In genomic region chr11:113950904-113951615, GRCm38 (mm10) we compare ENCODE assay signal across 13 mouse cellular contexts.
DNase-seq lines count a peak whose midpoint lies in the region; ATAC-seq lines count a peak whose summit lies in the region.
"Had no signal": no experiment of that assay in that cellular context is flagged by ENCODE, and none has a peak within 500 bp of the region (broad histone marks: within the 10 kb centered on the region; RNA-seq: fewer than 3 reads in every experiment).

No protein-coding gene starts in this region.

- H3K9me3 ChIP-seq in kidney, embryonic 16.5 days (ENCODE audit: low read length) = no peaks in the 10 kb centered on the region
- no peaks in the 10 kb centered on the region for H3K9me3 ChIP-seq in hindbrain, embryonic 11.5 days (ENCODE audit: control insufficient read depth, low read length)
- no peaks in the 10 kb centered on the region for H3K9me3 ChIP-seq in midbrain, embryonic 16.5 days (replicated peaks; ENCODE audit: control insufficient read depth, low read length, poor library complexity, severe bottlenecking)

- DNase-seq in kidney, adult 11 months = peak; percentile 8
- DNase-seq in cerebellum, postnatal 14 days = peak; percentile 55 to 65
- DNase-seq in hindbrain, embryonic 11.5 days (ENCODE audit: low spot score) = no peak
- no peak for DNase-seq in gastrocnemius, adult 8-10 months (ENCODE audit: low spot score in 2 of 2)
- DNase-seq in ovary, adult 18-20 months (ENCODE audit: low spot score) = no peak
- DNase-seq in layer of hippocampus, adult 9-11 months = no peak
- DNase-seq: liver; lung, postnatal 14 days; thymus, adult 2 months had no signal

- H3K27ac ChIP-seq in kidney, embryonic 16.5 days (ENCODE audit: low read length) = no peak overlapping the region
- peak overlapping the region; percentile 7; the same call in 1 of the 2 replicates for H3K27ac ChIP-seq in hindbrain, embryonic 11.5 days (ENCODE audit: low read depth, low read length)
- H3K27ac ChIP-seq in midbrain, embryonic 16.5 days (ENCODE audit: low read length) = peak overlapping the region; percentile 47; the same call in 1 of the 2 replicates

- no peak overlapping the region for H3K4me3 ChIP-seq in kidney, embryonic 16.5 days (ENCODE audit: low read length)
- no peak overlapping the region for H3K4me3 ChIP-seq in hindbrain, embryonic 11.5 days (ENCODE audit: low read depth, low read length)
- H3K4me3 ChIP-seq in midbrain, embryonic 16.5 days (ENCODE audit: low read depth, low read length) = no peak overlapping the region
- H3K4me3 ChIP-seq: heart, embryonic 12.5 days had no signal

- H3K4me2 ChIP-seq in kidney, embryonic 16.5 days (replicated peaks; ENCODE audit: low read depth, low read length) = no peak overlapping the region
- H3K4me2 ChIP-seq in hindbrain, embryonic 11.5 days (replicated peaks; ENCODE audit: low read depth, low read length) = no peak overlapping the region
- H3K4me2 ChIP-seq in midbrain, embryonic 16.5 days (ENCODE audit: low read length) = peak overlapping the region; percentile 14
- H3K4me2 ChIP-seq: heart, embryonic 12.5 days had no signal

- no peaks in the 10 kb centered on the region for H3K27me3 ChIP-seq in kidney, embryonic 16.5 days (ENCODE audit: insufficient read depth, low read length)
- H3K27me3 ChIP-seq in hindbrain, embryonic 11.5 days (ENCODE audit: control insufficient read depth, insufficient read depth, low read length) = no peaks in the 10 kb centered on the region
- H3K27me3 ChIP-seq in midbrain, embryonic 16.5 days (ENCODE audit: control insufficient read depth, insufficient read depth, low read depth, low read length) = no peaks in the 10 kb centered on the region
- H3K27me3 ChIP-seq: heart, embryonic 12.5 days had no signal

- peaks cover 18% of the 10 kb centered on the region for H3K4me1 ChIP-seq in kidney, embryonic 16.5 days (ENCODE audit: insufficient read depth, low read length)
- peaks cover 11% of the 10 kb centered on the region; the same call in 1 of the 2 replicates for H3K4me1 ChIP-seq in hindbrain, embryonic 11.5 days (replicated peaks; ENCODE audit: control insufficient read depth, insufficient read depth, low read length)
- peaks cover 22% of the 10 kb centered on the region for H3K4me1 ChIP-seq in midbrain, embryonic 16.5 days (ENCODE audit: control insufficient read depth, insufficient read depth, low read length)

- H3K36me3 ChIP-seq in kidney, embryonic 16.5 days (ENCODE audit: insufficient read depth, low read length) = no peaks in the 10 kb centered on the region
- no peaks in the 10 kb centered on the region for H3K36me3 ChIP-seq in hindbrain, embryonic 11.5 days (ENCODE audit: control insufficient read depth, insufficient read depth, low read length)
- H3K36me3 ChIP-seq in midbrain, embryonic 16.5 days (ENCODE audit: control insufficient read depth, insufficient read depth, low read length) = no peaks in the 10 kb centered on the region
- H3K36me3 ChIP-seq: heart, embryonic 12.5 days had no signal

- ATAC-seq in kidney, embryonic 16.5 days (ENCODE audit: low FRiP score, low TSS enrichment) = no peak
- ATAC-seq in hindbrain, embryonic 11.5 days (ENCODE audit: low FRiP score) = peak; percentile 51
- ATAC-seq in midbrain, embryonic 16.5 days = peak; percentile 49; the same call in 1 of the 2 replicates
- ATAC-seq: intestine, embryonic 16.5 days had no signal

- WGBS in kidney, embryonic 16.5 days = 74% methylated on average over 7 of the region's 7 CpGs
- 52% methylated on average over 7 of the region's 7 CpGs for WGBS in hindbrain, embryonic 11.5 days
- 26% methylated on average over 7 of the region's 7 CpGs for WGBS in midbrain, embryonic 16.5 days

- no peak overlapping the region for H3K9ac ChIP-seq in kidney, embryonic 16.5 days (replicated peaks; ENCODE audit: low read length)
- H3K9ac ChIP-seq in hindbrain, embryonic 11.5 days (ENCODE audit: low read depth, low read length) = no peak overlapping the region
- H3K9ac ChIP-seq in midbrain, embryonic 16.5 days (ENCODE audit: low read depth, low read length) = no peak overlapping the region
- H3K9ac ChIP-seq: heart, embryonic 12.5 days had no signal

Comparison
In these comparisons a context has a peak if more than half of its experiments do, and no peak if none do; other contexts are left out.
1. DNase-seq: peak in kidney, adult 11 months (single experiment) and cerebellum, postnatal 14 days (2 of 2); none in hindbrain, embryonic 11.5 days (single experiment), gastrocnemius, adult 8-10 months (0 of 2), ovary, adult 18-20 months (single experiment) and layer of hippocampus, adult 9-11 months (single experiment).